Comparison of ENCODE assay signal across 8 mouse cellular contexts in genomic region chr2:145168405-145168971, GRCm38 (mm10). TPM values are rescaled to one million over a fixed set of nuclear protein-coding genes. Genes with fewer than 3 reads are reported as not detected.
A peak's percentile ranks its signal among the peaks of the same experiment; 100 is the strongest.
DNase-seq lines count a peak whose midpoint lies in the region; ATAC-seq and TF ChIP-seq lines count a peak whose summit lies in the region.

No protein-coding gene starts in this region.

- H3K9me3 ChIP-seq in hindbrain, embryonic 15.5 days: no peaks in the 10 kb centered on the region

- H3K4me3 ChIP-seq in left cerebral cortex, adult 2 months: peak overlapping the region; percentile 80
- H3K4me3 ChIP-seq in hindbrain, embryonic 15.5 days: peak overlapping the region; percentile 62
- H3K4me3 ChIP-seq in macrophage (ENCODE audit: inconsistent target): peak overlapping the region; percentile 33

- ATAC-seq in hindbrain, embryonic 15.5 days (ENCODE audit: low FRiP score, low read depth): peak; percentile 39

- DNase-seq in left cerebral cortex, adult 2 months (ENCODE audit: extremely low spot score in 1 of 2, low spot score in 2 of 2): peak in 1 of 2 experiments; percentile 20
- no peak for DNase-seq in left cerebral cortex, adult 11 months (ENCODE audit: low spot score)
- DNase-seq in embryo, embryonic 10.5 days (ENCODE audit: low spot score): peak; percentile 30
- no peak for DNase-seq in cerebellum, postnatal 14 days
- DNase-seq in adrenal gland, adult 2 months: no peak
- no peak for DNase-seq in urinary bladder, postnatal 14 days (ENCODE audit: low spot score)

- no peaks in the 10 kb centered on the region for H3K36me3 ChIP-seq in hindbrain, embryonic 15.5 days
- H3K36me3 ChIP-seq in macrophage (ENCODE audit: inconsistent target): no peaks in the 10 kb centered on the region

- peak overlapping the region; percentile 81 for H3K9ac ChIP-seq in hindbrain, embryonic 15.5 days

- no peak for TF ChIP-seq CTCF in left cerebral cortex, adult 2 months (IDR thresholded peaks at IDR 0.05)

- H3K4me2 ChIP-seq in hindbrain, embryonic 15.5 days: peak overlapping the region; percentile 83

- intact Hi-C loops in left cerebral cortex, adult 2 months (cut with DNase I): loop anchor here (2.0 to 5.0 kb wide), 2 partner anchors 122 to 531 kb away; no protein-coding TSS in a partner anchor

- peaks cover 22% of the 10 kb centered on the region for H3K4me1 ChIP-seq in hindbrain, embryonic 15.5 days (replicated peaks)

- no peaks in the 10 kb centered on the region for H3K27me3 ChIP-seq in hindbrain, embryonic 15.5 days

- peak overlapping the region; percentile 91 for H3K27ac ChIP-seq in left cerebral cortex, adult 2 months
- peak overlapping the region; percentile 94 for H3K27ac ChIP-seq in hindbrain, embryonic 15.5 days (replicated peaks)
- no peak overlapping the region for H3K27ac ChIP-seq in macrophage

- WGBS in hindbrain, embryonic 15.5 days: 7% methylated on average over 10 of the region's 10 CpGs
- 25% methylated on average over 10 of the region's 10 CpGs for WGBS in macrophage (ENCODE audit: missing documents)

- H3K79me2 ChIP-seq in macrophage (ENCODE audit: inconsistent target): no peaks in the 10 kb centered on the region

RNA-seq across cellular contexts. Expression of gene Slc24a3, which starts 0.9 kb away (rescaled TPM):
- 100 to 1,000 TPM; 108 to 113 TPM for total RNA-seq in left cerebral cortex, adult 2 months (2021)
- polyA plus RNA-seq in hindbrain, embryonic 15.5 days (2015; fragmentation: Nextera tagmentation; extraction: Ambion mirVana): 20.0 and 22.8 TPM in 2 replicates
- total RNA-seq in macrophage (2018; cell fraction: chromatin; rRNA removed): 1 to 10 TPM in 14 of 26 experiments, under 1 TPM in 9, not detected in 3; 0.27 to 6.8 (median 1.5) TPM
- total RNA-seq in macrophage (2018; cell fraction: cytosol; rRNA removed): 1 to 10 TPM in 13 of 26 experiments, under 1 TPM in 13; 0.24 to 3.6 (median 1.1) TPM
- total RNA-seq in macrophage (2018; cell fraction: nucleus; rRNA removed): 10 to 100 TPM in 1 of 26 experiments, 1 to 10 TPM in 13, under 1 TPM in 12; 0.29 to 12.8 (median 1.1) TPM
- 0.62 to 11.1 TPM (median 3.1 TPM) in 3 replicates for polyA plus RNA-seq in macrophage (2018)
- total RNA-seq in adrenal gland, adult 2 months (2021): 10 to 100 TPM; 21.1 to 26.2 TPM
- polyA plus RNA-seq in adrenal gland, adult 2 months (2012; rRNA removed): 12.1 and 12.3 TPM in 2 replicates
